Comparison of ENCODE assay signal across 13 mouse cellular contexts in genomic region chr17:29859788-29860283, GRCm38 (mm10).
A peak's percentile ranks its signal among the peaks of the same experiment; 100 is the strongest.
DNase-seq lines count a peak whose midpoint lies in the region; ATAC-seq lines count a peak whose summit lies in the region.
"Had no signal": no experiment of that assay in that cellular context is flagged by ENCODE, and none has a peak within 500 bp of the region (broad histone marks: within the 10 kb centered on the region; RNA-seq: fewer than 3 reads in every experiment).

No protein-coding gene starts in this region.

- peak; percentile 39; the same call in 1 of the 2 replicates for ATAC-seq in midbrain, embryonic 15.5 days (replicated peaks)
- no peak for ATAC-seq in midbrain, embryonic 14.5 days (ENCODE audit: low FRiP score, low TSS enrichment)
- peak; percentile 90 for ATAC-seq in erythroid progenitor cell, adult 5-6 weeks (replicated peaks; ENCODE audit: low FRiP score, poor library complexity, severe bottlenecking)

- H3K4me3 ChIP-seq in heart, embryonic 10.5 days, result no peak overlapping the region
- no peak overlapping the region for H3K4me3 ChIP-seq in midbrain, embryonic 15.5 days
- no peak overlapping the region for H3K4me3 ChIP-seq in midbrain, embryonic 14.5 days (replicated peaks; ENCODE audit: low read depth, low read length)
- H3K4me3 ChIP-seq in megakaryocyte, embryonic 14.5 days (replicated peaks), result peak overlapping the region; percentile 56
- H3K4me3 ChIP-seq in forebrain, embryonic 10.5 days, result no peak overlapping the region
- H3K4me3 ChIP-seq: limb, embryonic 13.5 days; neural tube, embryonic 12.5 days had no signal

- H3K4me2 ChIP-seq in midbrain, embryonic 15.5 days, result no peak overlapping the region
- no peak overlapping the region for H3K4me2 ChIP-seq in midbrain, embryonic 14.5 days (ENCODE audit: low read length)
- H3K4me2 ChIP-seq: limb, embryonic 13.5 days; neural tube, embryonic 12.5 days had no signal

- no peaks in the 10 kb centered on the region for H3K36me3 ChIP-seq in heart, embryonic 10.5 days
- H3K36me3 ChIP-seq in midbrain, embryonic 15.5 days (replicated peaks), result no peaks in the 10 kb centered on the region
- H3K36me3 ChIP-seq in midbrain, embryonic 14.5 days (ENCODE audit: control insufficient read depth, insufficient read depth, low read length), result no peaks in the 10 kb centered on the region
- H3K36me3 ChIP-seq in megakaryocyte, embryonic 14.5 days (replicated peaks; ENCODE audit: low read length), result no peaks in the 10 kb centered on the region
- H3K36me3 ChIP-seq in forebrain, embryonic 10.5 days (replicated peaks), result no peaks in the 10 kb centered on the region; the same call in 1 of the 2 replicates
- H3K36me3 ChIP-seq: limb, embryonic 13.5 days; neural tube, embryonic 12.5 days had no signal

- WGBS in heart, embryonic 10.5 days, result 45% methylated on average over 13 of the region's 13 CpGs
- 78% methylated on average over 13 of the region's 13 CpGs for WGBS in midbrain, embryonic 15.5 days
- WGBS in midbrain, embryonic 14.5 days, result 80% methylated on average over 13 of the region's 13 CpGs
- WGBS in forebrain, embryonic 10.5 days, result 90% methylated on average over 13 of the region's 13 CpGs

- intact Hi-C loops in heart, postnatal 36 days (cut with DNase I), result loop anchor here (5.0 kb wide), 1 partner anchor 63 kb away; no protein-coding TSS in a partner anchor

- no peak overlapping the region for H3K9ac ChIP-seq in midbrain, embryonic 15.5 days
- no peak overlapping the region for H3K9ac ChIP-seq in midbrain, embryonic 14.5 days (replicated peaks; ENCODE audit: low read length)
- H3K9ac ChIP-seq: limb, embryonic 13.5 days; neural tube, embryonic 12.5 days had no signal

- H3K27ac ChIP-seq in heart, embryonic 10.5 days, result peak overlapping the region; percentile 42; the same call in 1 of the 2 replicates
- no peak overlapping the region for H3K27ac ChIP-seq in midbrain, embryonic 15.5 days
- H3K27ac ChIP-seq in midbrain, embryonic 14.5 days (replicated peaks; ENCODE audit: low read depth, low read length), result no peak overlapping the region
- H3K27ac ChIP-seq in forebrain, embryonic 10.5 days, result no peak overlapping the region
- H3K27ac ChIP-seq: limb, embryonic 13.5 days; neural tube, embryonic 12.5 days had no signal

- H3K27me3 ChIP-seq in heart, embryonic 10.5 days (ENCODE audit: insufficient read depth, poor library complexity, severe bottlenecking), result peaks cover 16% of the 10 kb centered on the region
- no peaks in the 10 kb centered on the region for H3K27me3 ChIP-seq in midbrain, embryonic 15.5 days (replicated peaks)
- H3K27me3 ChIP-seq in midbrain, embryonic 14.5 days (ENCODE audit: control insufficient read depth, insufficient read depth, low read length), result no peaks in the 10 kb centered on the region
- H3K27me3 ChIP-seq in megakaryocyte, embryonic 14.5 days (replicated peaks), result peaks cover 22% of the 10 kb centered on the region
- H3K27me3 ChIP-seq in forebrain, embryonic 10.5 days (ENCODE audit: poor library complexity, severe bottlenecking), result no peaks in the 10 kb centered on the region; the same call in 1 of the 2 replicates
- H3K27me3 ChIP-seq: limb, embryonic 13.5 days; neural tube, embryonic 12.5 days had no signal

- no peaks in the 10 kb centered on the region for H3K9me3 ChIP-seq in heart, embryonic 10.5 days
- no peaks in the 10 kb centered on the region for H3K9me3 ChIP-seq in midbrain, embryonic 15.5 days
- H3K9me3 ChIP-seq in midbrain, embryonic 14.5 days (ENCODE audit: control insufficient read depth, low read length), result no peaks in the 10 kb centered on the region
- H3K9me3 ChIP-seq in megakaryocyte, embryonic 14.5 days, result peaks cover 11% of the 10 kb centered on the region
- no peaks in the 10 kb centered on the region for H3K9me3 ChIP-seq in forebrain, embryonic 10.5 days
- H3K9me3 ChIP-seq: limb, embryonic 13.5 days; neural tube, embryonic 12.5 days had no signal

- H3K4me1 ChIP-seq in heart, embryonic 10.5 days, result peaks cover 29% of the 10 kb centered on the region
- H3K4me1 ChIP-seq in midbrain, embryonic 15.5 days, result peaks cover 13% of the 10 kb centered on the region
- 0 out of 2 replicates have a peak, but pooled peaks cover 6% of the 10 kb centered on the region for H3K4me1 ChIP-seq in midbrain, embryonic 14.5 days (ENCODE audit: control insufficient read depth, insufficient read depth, low read length)
- peaks cover 66% of the 10 kb centered on the region for H3K4me1 ChIP-seq in megakaryocyte, embryonic 14.5 days
- H3K4me1 ChIP-seq in forebrain, embryonic 10.5 days, result peaks cover 11% of the 10 kb centered on the region

- DNase-seq in heart, embryonic 10.5 days (ENCODE audit: low spot score), result peak; percentile 91
- no peak for DNase-seq in heart, postnatal 36 days
- DNase-seq in midbrain, embryonic 14.5 days, result no peak
- DNase-seq in forebrain, embryonic 10.5 days (ENCODE audit: extremely low spot score, low spot score), result no peak
- DNase-seq in urinary bladder, adult 18-20 months (ENCODE audit: low spot score in 2 of 2), result no peak
- DNase-seq: adrenal gland, postnatal 14 days; cerebellum, postnatal 14 days; gastrocnemius, postnatal 25 days had no signal
